Mouse (Mus musculus): ENCODE results near the gene Ralgapa2. TPM values are rescaled to one million over a fixed set of nuclear protein-coding genes. Genes with fewer than 3 reads are reported as not detected.

Ralgapa2 gene
- polyA plus RNA-seq, 1 experiment from 2014 or later = 14.6 TPM

GRCm38 (mm10) chr2:146220591-146221075, 291.5 kb downstream of the Ralgapa2 start:
- DNase-seq = peak; percentile 69
- ATAC-seq (ENCODE audit: low FRiP score, low TSS enrichment) = no peak
- H3K4me1 ChIP-seq (ENCODE audit: control insufficient read depth, insufficient read depth, low read length) = peaks cover 44% of the 10 kb centered on the region

GRCm38 (mm10) chr2:146219791-146220190, 292.4 kb downstream of the Ralgapa2 start:
- no peaks in the 10 kb centered on the region for H3K36me3 ChIP-seq (ENCODE audit: control insufficient read depth, insufficient read depth, low read length)
- H3K27ac ChIP-seq (replicated peaks; ENCODE audit: low read depth, low read length) = no peak overlapping the region
- H3K9me3 ChIP-seq (ENCODE audit: control insufficient read depth, low read length) = no peaks in the 10 kb centered on the region
- peaks cover 12% of the 10 kb centered on the region; the same call in 1 of the 2 replicates for H3K27me3 ChIP-seq (ENCODE audit: control insufficient read depth, insufficient read depth, low read length)
- peak overlapping the region; percentile 14; the same call in 1 of the 2 replicates for H3K4me2 ChIP-seq (ENCODE audit: low read length)
- ATAC-seq (ENCODE audit: low FRiP score, low TSS enrichment) = no peak
- no peak overlapping the region for H3K4me3 ChIP-seq (replicated peaks; ENCODE audit: low read depth, low read length)
- peak; percentile 29 for DNase-seq
- peaks cover 43% of the 10 kb centered on the region for H3K4me1 ChIP-seq (ENCODE audit: control insufficient read depth, insufficient read depth, low read length)
- WGBS = 8% methylated on average over 11 of the region's 11 CpGs
- no peak overlapping the region for H3K9ac ChIP-seq (replicated peaks; ENCODE audit: low read length)

More at GRCm38 (mm10) chr2:146220591-146221075, 291.5 kb downstream of the Ralgapa2 start:
- Histone ChIP-seq H3K27me3 (ENCODE audit: control insufficient read depth, insufficient read depth, low read length) (peaks cover 12% of the 10 kb centered on the region; the same call in 1 of the 2 replicates), H3K27ac (replicated peaks; ENCODE audit: low read depth, low read length) (peak overlapping the region; percentile 98), H3K4me3 (replicated peaks; ENCODE audit: low read depth, low read length) (peak overlapping the region; percentile 77), H3K9me3 (ENCODE audit: control insufficient read depth, low read length) (no peaks in the 10 kb centered on the region), H3K9ac (replicated peaks; ENCODE audit: low read length) (peak overlapping the region; percentile 92), H3K36me3 (ENCODE audit: control insufficient read depth, insufficient read depth, low read length) (no peaks in the 10 kb centered on the region), H3K4me2 (ENCODE audit: low read length) (peak overlapping the region; percentile 90)
- WGBS = under 1% methylated on average over 24 of the region's 24 CpGs

- Histone ChIP-seq H3K9ac (replicated peaks; ENCODE audit: low read length) (peak overlapping the region; percentile 52; the same call in 1 of the 2 replicates), H3K4me2 (ENCODE audit: low read length) (peak overlapping the region; percentile 53), H3K9me3 (ENCODE audit: control insufficient read depth, low read length) (no peaks in the 10 kb centered on the region), H3K4me3 (replicated peaks; ENCODE audit: low read depth, low read length) (peak overlapping the region; percentile 15; the same call in 1 of the 2 replicates), H3K27ac (replicated peaks; ENCODE audit: low read depth, low read length) (peak overlapping the region; percentile 74), H3K27me3 (ENCODE audit: control insufficient read depth, insufficient read depth, low read length) (peaks cover 12% of the 10 kb centered on the region; the same call in 1 of the 2 replicates), H3K4me1 (ENCODE audit: control insufficient read depth, insufficient read depth, low read length) (peaks cover 47% of the 10 kb centered on the region), H3K36me3 (ENCODE audit: control insufficient read depth, insufficient read depth, low read length) (no peaks in the 10 kb centered on the region)
- DNase-seq (peak; percentile 51), ATAC-seq (ENCODE audit: low FRiP score, low TSS enrichment) (no peak)
- 2% methylated on average over 19 of the region's 19 CpGs for WGBS
Observed at GRCm38 (mm10) chr2:146218881-146219535, 293.1 kb downstream of the Ralgapa2 start.

- peak overlapping the region; percentile 22 for H3K4me3 ChIP-seq (replicated peaks; ENCODE audit: low read depth, low read length)
- DNase-seq (peak; percentile 80), ATAC-seq (ENCODE audit: low FRiP score, low TSS enrichment) (peak; percentile 13)
- H3K27ac ChIP-seq (replicated peaks; ENCODE audit: low read depth, low read length) = peak overlapping the region; percentile 74
- no peaks in the 10 kb centered on the region for H3K9me3 ChIP-seq (ENCODE audit: control insufficient read depth, low read length)
- peak overlapping the region; percentile 53 for H3K4me2 ChIP-seq (ENCODE audit: low read length)
- peak overlapping the region; percentile 52 for H3K9ac ChIP-seq (replicated peaks; ENCODE audit: low read length)
- under 1% methylated on average over 40 of the region's 40 CpGs for WGBS
- peaks cover 45% of the 10 kb centered on the region for H3K4me1 ChIP-seq (ENCODE audit: control insufficient read depth, insufficient read depth, low read length)
- no peaks in the 10 kb centered on the region for H3K36me3 ChIP-seq (ENCODE audit: control insufficient read depth, insufficient read depth, low read length)
- H3K27me3 ChIP-seq (ENCODE audit: control insufficient read depth, insufficient read depth, low read length) = peaks cover 9% of the 10 kb centered on the region; the same call in 1 of the 2 replicates
Observed at GRCm38 (mm10) chr2:146218161-146218691, 293.9 kb downstream of the Ralgapa2 start.

GRCm38 (mm10) chr2:146217227-146217980, 294.7 kb downstream of the Ralgapa2 start:
- H3K27me3 ChIP-seq (ENCODE audit: control insufficient read depth, insufficient read depth, low read length) = peaks cover 14% of the 10 kb centered on the region; the same call in 1 of the 2 replicates
- peak overlapping the region; percentile 74 for H3K27ac ChIP-seq (replicated peaks; ENCODE audit: low read depth, low read length)
- WGBS = 1% methylated on average over 16 of the region's 16 CpGs
- H3K36me3 ChIP-seq (ENCODE audit: control insufficient read depth, insufficient read depth, low read length) = no peaks in the 10 kb centered on the region
- DNase-seq = peak; percentile 79
- peak; percentile 9; the same call in 1 of the 2 replicates for ATAC-seq (ENCODE audit: low FRiP score, low TSS enrichment)
- H3K4me3 ChIP-seq (replicated peaks; ENCODE audit: low read depth, low read length) = no peak overlapping the region
- peak overlapping the region; percentile 53 for H3K4me2 ChIP-seq (ENCODE audit: low read length)
- H3K9me3 ChIP-seq (ENCODE audit: control insufficient read depth, low read length) = no peaks in the 10 kb centered on the region
- H3K4me1 ChIP-seq (ENCODE audit: control insufficient read depth, insufficient read depth, low read length) = peaks cover 45% of the 10 kb centered on the region
- H3K9ac ChIP-seq (replicated peaks; ENCODE audit: low read length) = 0 out of 2 replicates have a peak overlapping the region, but pooled peaks have one; percentile 9

- ATAC-seq (ENCODE audit: low FRiP score, low TSS enrichment) (no peak), DNase-seq (peak; percentile 22)
- Histone ChIP-seq H3K36me3 (ENCODE audit: control insufficient read depth, insufficient read depth, low read length) (no peaks in the 10 kb centered on the region), H3K9me3 (ENCODE audit: control insufficient read depth, low read length) (no peaks in the 10 kb centered on the region), H3K4me1 (ENCODE audit: control insufficient read depth, insufficient read depth, low read length) (peaks cover 45% of the 10 kb centered on the region), H3K9ac (replicated peaks; ENCODE audit: low read length) (no peak overlapping the region), H3K4me2 (ENCODE audit: low read length) (no peak overlapping the region), H3K27ac (replicated peaks; ENCODE audit: low read depth, low read length) (peak overlapping the region; percentile 26; the same call in 1 of the 2 replicates), H3K4me3 (replicated peaks; ENCODE audit: low read depth, low read length) (no peak overlapping the region), H3K27me3 (ENCODE audit: control insufficient read depth, insufficient read depth, low read length) (peaks cover 14% of the 10 kb centered on the region; the same call in 1 of the 2 replicates)
- WGBS = 11% methylated on average over 14 of the region's 14 CpGs
Observed at GRCm38 (mm10) chr2:146216111-146217064, 295.8 kb downstream of the Ralgapa2 start.

- ATAC-seq (ENCODE audit: low FRiP score, low TSS enrichment) (no peak), DNase-seq (peak; percentile 90)
Observed at GRCm38 (mm10) chr2:146214715-146215114, 297.4 kb downstream of the Ralgapa2 start.

More at GRCm38 (mm10) chr2:146214715-146215114, 297.4 kb downstream of the Ralgapa2 start:
- Histone ChIP-seq H3K27me3 (ENCODE audit: control insufficient read depth, insufficient read depth, low read length) (peaks cover 14% of the 10 kb centered on the region; the same call in 1 of the 2 replicates), H3K27ac (replicated peaks; ENCODE audit: low read depth, low read length) (no peak overlapping the region), H3K36me3 (ENCODE audit: control insufficient read depth, insufficient read depth, low read length) (no peaks in the 10 kb centered on the region), H3K9ac (replicated peaks; ENCODE audit: low read length) (no peak overlapping the region), H3K4me2 (ENCODE audit: low read length) (no peak overlapping the region), H3K4me1 (ENCODE audit: control insufficient read depth, insufficient read depth, low read length) (peaks cover 39% of the 10 kb centered on the region), H3K9me3 (ENCODE audit: control insufficient read depth, low read length) (no peaks in the 10 kb centered on the region), H3K4me3 (replicated peaks; ENCODE audit: low read depth, low read length) (no peak overlapping the region)
- 1% methylated on average over 9 of the region's 9 CpGs for WGBS

All from midbrain, embryonic 14.5 days (tissue).